Mouse (Mus musculus) embryonic fibroblast, embryonic 13.5 days (primary cell): ENCODE measurements around the gene Pgpep1.

Experiments
- CTCF ChIP-seq: IDR thresholded peaks from 2 replicates; pipeline ENCODE4 v1.5.1; 2011; ENCODE audit warnings: mild to moderate bottlenecking, control low read depth, low read length, moderate library complexity, borderline replicate concordance; ENCODE audit not compliant: insufficient read depth
- POLR2A ChIP-seq: IDR thresholded peaks from 2 replicates; pipeline ENCODE4 v1.6.1; 2011; ENCODE audit warnings: low read depth, mild to moderate bottlenecking, control low read depth, low read length, moderate library complexity

DNA sequence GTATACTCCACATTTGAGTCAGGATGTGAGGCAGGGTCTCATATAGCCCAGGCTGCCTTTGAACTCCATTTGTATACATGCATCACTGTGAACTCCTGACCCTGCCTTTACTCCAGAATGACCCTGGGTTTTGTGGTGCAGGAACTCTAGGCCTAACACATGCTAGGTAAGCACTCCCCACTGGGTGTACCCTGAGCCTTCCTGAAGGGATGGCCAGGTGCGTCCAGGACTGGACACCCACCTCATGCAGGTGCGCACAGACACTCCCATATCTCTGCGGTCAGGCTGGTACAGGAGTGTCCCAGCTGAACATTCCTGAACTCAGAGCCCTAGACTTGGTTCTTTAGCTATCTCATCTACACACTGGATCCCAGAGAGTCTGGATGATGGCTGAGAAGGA lies 13.9 kb upstream of the Pgpep1 start:
- TF ChIP-seq CTCF (no peak), POLR2A (peak; percentile 49; the same call in 1 of the 2 replicates)
